Comparison of ENCODE assay signal across 9 mouse cellular contexts in genomic region chr2:157095005-157095755, GRCm38 (mm10). TPM values are rescaled to one million over a fixed set of nuclear protein-coding genes. Genes with fewer than 3 reads are reported as not detected.
DNase-seq lines count a peak whose midpoint lies in the region; ATAC-seq and TF ChIP-seq lines count a peak whose summit lies in the region.
"Had no signal": no experiment of that assay in that cellular context is flagged by ENCODE, and none has a peak within 500 bp of the region (broad histone marks: within the 10 kb centered on the region; RNA-seq: fewer than 3 reads in every experiment).

No protein-coding gene starts in this region.

- no peaks in the 10 kb centered on the region for H3K27me3 ChIP-seq in intestine, embryonic 16.5 days (replicated peaks; ENCODE audit: control insufficient read depth, insufficient read depth, low read length)
- no peaks in the 10 kb centered on the region for H3K27me3 ChIP-seq in liver, postnatal 0 days (ENCODE audit: insufficient read depth, low read length)

- H3K9ac ChIP-seq in intestine, embryonic 16.5 days (ENCODE audit: low read depth, low read length) = no peak overlapping the region
- H3K9ac ChIP-seq in liver, postnatal 0 days (replicated peaks) = no peak overlapping the region

- no peak overlapping the region for H3K4me2 ChIP-seq in intestine, embryonic 16.5 days (ENCODE audit: low read depth, low read length)
- H3K4me2 ChIP-seq in liver, postnatal 0 days (ENCODE audit: low read depth, low read length) = no peak overlapping the region

- ATAC-seq in intestine, embryonic 16.5 days = peak; percentile 75
- peak; percentile 44 for ATAC-seq in liver, postnatal 0 days
- no peak for ATAC-seq in erythroid progenitor cell, adult 5-6 weeks (replicated peaks; ENCODE audit: low FRiP score, poor library complexity, severe bottlenecking)

- no peak for TF ChIP-seq EP300 in liver, postnatal 0 days (IDR thresholded peaks at IDR 0.05; ENCODE audit: low read depth)

- TF ChIP-seq CTCF in liver, postnatal 0 days (IDR thresholded peaks at IDR 0.05; ENCODE audit: low read depth) = peak; percentile 88
- peak; percentile 91 for TF ChIP-seq CTCF in olfactory bulb, adult 2 months (IDR thresholded peaks at IDR 0.05; ENCODE audit: insufficient read depth, low read depth, low read length)

- DNase-seq in CD4-positive, CD25-positive, alpha-beta regulatory T cell, adult 2 months (ENCODE audit: low read depth, low spot score) = peak; percentile 58
- DNase-seq in NIH3T3 (ENCODE audit: low read depth) = peak; percentile 84
- peak; percentile 93 to 94 for DNase-seq in cerebellum, postnatal 10 days
- peak; percentile 80 for DNase-seq in gastrocnemius, postnatal 10 days
- DNase-seq in liver, postnatal 0 days = peak; percentile 76

- WGBS in intestine, embryonic 16.5 days = 64% methylated on average over 9 of the region's 9 CpGs
- WGBS in liver, postnatal 0 days (ENCODE audit: insufficient replicate concordance) = 66% methylated on average over 9 of the region's 9 CpGs
- WGBS in olfactory bulb, adult 2 months = 59% methylated on average over 9 of the region's 9 CpGs

- H3K27ac ChIP-seq in intestine, embryonic 16.5 days (ENCODE audit: low read length) = no peak overlapping the region
- no peak overlapping the region for H3K27ac ChIP-seq in liver, postnatal 0 days (ENCODE audit: low read depth)
- H3K27ac ChIP-seq in olfactory bulb, adult 2 months (ENCODE audit: insufficient read depth, low read depth, low read length) = no peak overlapping the region

- TF ChIP-seq POLR2A in olfactory bulb, adult 2 months (IDR thresholded peaks at IDR 0.05; ENCODE audit: insufficient read depth, low read depth, low read length) = no peak

- no peaks in the 10 kb centered on the region for H3K9me3 ChIP-seq in intestine, embryonic 16.5 days (ENCODE audit: control insufficient read depth, low read length)
- no peaks in the 10 kb centered on the region for H3K9me3 ChIP-seq in liver, postnatal 0 days (ENCODE audit: low read length)

- no peak overlapping the region for H3K4me3 ChIP-seq in intestine, embryonic 16.5 days (ENCODE audit: low read length)
- no peak overlapping the region for H3K4me3 ChIP-seq in liver, postnatal 0 days (ENCODE audit: low read depth, low read length)
- H3K4me3 ChIP-seq in olfactory bulb, adult 2 months (ENCODE audit: insufficient read depth, low read depth, low read length) = no peak overlapping the region

- H3K36me3 ChIP-seq in intestine, embryonic 16.5 days (ENCODE audit: control insufficient read depth, insufficient read depth, low read length) = no peaks in the 10 kb centered on the region
- peaks cover 16% of the 10 kb centered on the region for H3K36me3 ChIP-seq in liver, postnatal 0 days (replicated peaks; ENCODE audit: insufficient read depth, low read length)

- 0 out of 2 replicates have a peak, but pooled peaks cover 3% of the 10 kb centered on the region for H3K4me1 ChIP-seq in intestine, embryonic 16.5 days (ENCODE audit: control insufficient read depth, insufficient read depth, low read length)
- H3K4me1 ChIP-seq in liver, postnatal 0 days (ENCODE audit: insufficient read depth) = no peaks in the 10 kb centered on the region
- peaks cover 27% of the 10 kb centered on the region for H3K4me1 ChIP-seq in olfactory bulb, adult 2 months (ENCODE audit: control insufficient read depth, insufficient read depth, low read length)

RNA-seq across cellular contexts. Expression of gene Tldc2, which starts 8.3 kb away (rescaled TPM):
- not detected for total RNA-seq in gastrocnemius, postnatal 10 days (2021)
- polyA plus RNA-seq in intestine, embryonic 16.5 days (2015; fragmentation: Nextera tagmentation; extraction: Ambion mirVana) = not detected in 2 replicates
- not detected in 2 replicates for polyA plus RNA-seq in liver, postnatal 0 days (2015; fragmentation: Nextera tagmentation; extraction: Ambion mirVana)
- not detected in 2 replicates for polyA plus RNA-seq in olfactory bulb, adult 2 months (2012; ENCODE audit: insufficient read depth, insufficient read length, low replicate concordance, missing spikeins)
- total RNA-seq in erythroid progenitor cell, adult 5-6 weeks (2015; ENCODE audit: low replicate concordance) = not detected in 2 replicates
- total RNA-seq in erythroid progenitor cell, adult 5-6 weeks (2017; ENCODE audit: low replicate concordance) = not detected in 2 replicates
- total RNA-seq: gastrocnemius, adult 8-10 months had no signal

RNA-seq across cellular contexts. Expression of gene Soga1, which starts 16.1 kb away (rescaled TPM):
- total RNA-seq in gastrocnemius, postnatal 10 days (2021) = 10 to 100 TPM; 15.4 to 20.3 TPM
- 1.2 and 1.3 TPM in 2 replicates for polyA plus RNA-seq in intestine, embryonic 16.5 days (2015; fragmentation: Nextera tagmentation; extraction: Ambion mirVana)
- polyA plus RNA-seq in liver, postnatal 0 days (2015; fragmentation: Nextera tagmentation; extraction: Ambion mirVana) = 0.65 and 1.0 TPM in 2 replicates
- not detected in 2 replicates for polyA plus RNA-seq in olfactory bulb, adult 2 months (2012; ENCODE audit: insufficient read depth, insufficient read length, low replicate concordance, missing spikeins)
- total RNA-seq in erythroid progenitor cell, adult 5-6 weeks (2015; ENCODE audit: low replicate concordance) = 0.36 and 0.42 TPM in 2 replicates
- total RNA-seq in erythroid progenitor cell, adult 5-6 weeks (2017; ENCODE audit: low replicate concordance) = 2.8 and 3.6 TPM in 2 replicates

RNA-seq across cellular contexts. Expression of gene Samhd1, which starts 39.9 kb away (rescaled TPM):
- total RNA-seq in gastrocnemius, postnatal 10 days (2021) = 10 to 100 TPM; 15.9 to 20.2 TPM
- polyA plus RNA-seq in intestine, embryonic 16.5 days (2015; fragmentation: Nextera tagmentation; extraction: Ambion mirVana) = 22.0 and 22.3 TPM in 2 replicates
- 16.5 and 17.3 TPM in 2 replicates for polyA plus RNA-seq in liver, postnatal 0 days (2015; fragmentation: Nextera tagmentation; extraction: Ambion mirVana)
- not detected in 2 replicates for polyA plus RNA-seq in olfactory bulb, adult 2 months (2012; ENCODE audit: insufficient read depth, insufficient read length, low replicate concordance, missing spikeins)
- total RNA-seq in erythroid progenitor cell, adult 5-6 weeks (2015; ENCODE audit: low replicate concordance) = 82.5 and 112 TPM in 2 replicates
- 57.0 and 75.2 TPM in 2 replicates for total RNA-seq in erythroid progenitor cell, adult 5-6 weeks (2017; ENCODE audit: low replicate concordance)
